Mouse (Mus musculus) left cerebral cortex, adult 9 months (tissue): ENCODE measurements around the gene Cox10.

Experiments
- DNase-seq, 2 experiments: peaks; one replicate each; pipeline ENCODE4 v3.0.0; 2022; ENCODE audit warnings: low spot score in 2 of 2

The Cox10 gene

GRCm38 (mm10) chr11:64000200-64000794 lies 79.0 kb downstream of the Cox10 start:
- no peak for DNase-seq

DNA sequence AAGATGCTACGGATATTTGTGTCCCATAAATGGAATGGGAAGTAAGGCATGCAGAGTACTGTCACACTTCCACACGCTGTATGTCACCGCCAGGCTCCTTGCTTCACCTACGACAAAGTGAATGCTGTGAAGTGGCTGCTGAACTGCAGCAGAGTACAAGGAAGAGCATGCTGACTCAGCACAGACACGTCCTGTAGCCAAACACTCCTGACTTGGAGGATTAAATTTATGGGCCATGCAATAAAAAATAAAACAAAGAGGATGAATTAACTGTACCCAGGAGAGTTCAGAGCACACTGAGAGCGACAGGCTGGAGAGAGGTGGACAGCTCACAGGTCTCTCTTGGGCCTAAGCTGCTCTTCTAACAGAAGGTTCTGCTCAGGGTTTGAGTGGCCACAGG lies 79.8 kb downstream of the Cox10 start:
- DNase-seq, result no peak

GRCm38 (mm10) chr11:63991958-63992357 lies 87.3 kb downstream of the Cox10 start:
- no peak for DNase-seq

GRCm38 (mm10) chr11:63990759-63991158 lies 88.5 kb downstream of the Cox10 start:
- DNase-seq, result no peak

- no peak for DNase-seq
Measured at GRCm38 (mm10) chr11:63990311-63990710, 89.0 kb downstream of the Cox10 start.

- no peak for DNase-seq
Measured at GRCm38 (mm10) chr11:63988991-63989860, 90.0 kb downstream of the Cox10 start.

DNA sequence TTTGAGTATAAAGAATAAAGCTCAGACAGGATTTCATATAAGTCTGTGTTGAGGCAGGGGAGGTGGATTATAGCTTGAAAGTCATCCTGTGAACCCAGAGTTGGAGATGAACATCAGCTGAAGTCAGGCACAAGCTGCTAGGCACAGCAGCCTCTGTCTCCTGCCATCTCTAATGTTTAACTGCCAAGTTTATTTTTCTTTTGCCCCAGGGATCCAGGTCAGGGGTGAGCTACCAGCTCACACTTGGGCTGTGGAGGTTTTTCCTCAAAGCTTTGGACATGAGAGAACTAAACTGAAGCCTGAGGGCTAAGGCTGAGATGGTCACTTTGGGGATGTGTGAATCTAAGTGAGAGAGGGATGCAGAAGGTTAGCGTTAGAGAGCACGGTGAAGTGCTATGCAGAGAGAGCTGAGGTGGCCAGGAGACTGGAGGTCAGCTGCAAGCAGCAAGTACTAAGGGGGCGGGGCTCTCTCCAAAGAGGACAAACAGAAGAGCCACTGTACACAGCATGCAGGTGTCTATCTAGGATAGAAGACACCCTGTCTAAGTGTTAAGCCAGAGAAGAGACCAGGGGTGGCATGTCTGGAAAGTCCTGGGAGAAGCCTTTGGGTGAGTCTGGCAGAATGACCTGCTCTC lies 91.1 kb downstream of the Cox10 start:
- no peak for DNase-seq

GRCm38 (mm10) chr11:63986710-63987109 lies 92.6 kb downstream of the Cox10 start:
- no peak for DNase-seq

- DNase-seq, result no peak
Measured at GRCm38 (mm10) chr11:63985481-63985880, 93.8 kb downstream of the Cox10 start.

DNA sequence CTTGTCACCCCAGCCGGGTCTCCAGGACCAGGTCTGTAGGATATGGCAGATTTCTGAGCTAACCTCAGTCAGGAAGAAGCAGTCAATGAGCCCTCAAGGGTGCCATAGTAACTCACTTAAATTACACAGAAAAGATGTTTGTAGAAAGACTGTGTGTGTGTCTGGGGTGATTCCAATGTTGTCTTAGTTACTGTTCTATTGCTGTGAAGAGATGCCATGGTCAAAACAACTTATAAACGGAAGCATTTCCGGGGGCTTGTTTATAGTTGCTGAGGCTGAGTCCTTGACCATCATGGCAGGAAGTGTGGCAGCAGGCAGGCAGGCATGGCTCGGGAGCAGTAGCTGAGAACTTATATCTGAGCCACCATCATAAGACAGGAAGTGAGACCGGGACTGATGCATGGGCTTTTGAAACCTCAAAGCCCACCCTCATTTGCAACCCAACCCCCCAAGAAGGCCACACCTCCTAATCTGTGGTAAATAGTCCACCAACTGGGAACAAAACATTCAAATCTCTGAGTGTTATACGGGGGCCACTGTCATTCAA lies 94.6 kb downstream of the Cox10 start:
- no peak for DNase-seq

DNA sequence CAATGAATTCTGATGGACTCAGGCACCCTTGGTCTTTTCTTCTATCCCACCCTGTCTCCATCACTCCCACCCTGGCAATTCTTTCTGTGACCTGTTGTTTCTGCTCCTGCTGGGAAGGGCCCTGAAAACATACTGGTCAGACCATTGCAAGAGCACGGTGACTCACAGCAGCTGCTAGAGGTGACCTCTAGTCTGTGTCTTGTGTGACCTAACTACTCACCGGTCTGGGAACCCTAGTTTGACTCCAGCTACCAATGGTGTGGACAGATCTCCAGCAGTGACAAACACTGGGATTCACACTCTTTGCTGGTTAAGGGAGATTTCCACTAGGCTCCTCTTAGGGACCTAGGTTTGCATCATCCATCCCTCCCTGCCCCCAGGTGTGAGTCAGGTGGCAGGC lies 101.5 kb downstream of the Cox10 start:
- no peak for DNase-seq

DNA sequence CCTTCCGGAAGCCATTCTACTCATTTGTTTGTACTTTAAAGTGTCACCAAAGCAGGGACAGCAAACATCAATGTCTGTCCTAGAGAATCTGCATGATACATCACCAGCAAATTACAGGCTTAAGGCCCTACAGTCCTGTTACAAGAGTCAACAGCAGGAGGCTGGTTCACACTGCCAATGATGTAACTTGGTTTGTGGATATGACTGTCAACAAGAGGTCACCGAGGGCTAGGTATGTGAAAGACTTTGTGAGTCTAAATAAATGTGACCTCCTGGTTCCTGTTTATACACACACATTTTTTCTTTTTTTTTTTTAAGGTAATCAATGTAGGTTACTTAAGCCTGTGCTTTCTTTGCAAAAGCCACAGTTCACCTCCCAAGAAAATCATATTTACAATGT lies 102.5 kb downstream of the Cox10 start:
- no peak for DNase-seq

DNA sequence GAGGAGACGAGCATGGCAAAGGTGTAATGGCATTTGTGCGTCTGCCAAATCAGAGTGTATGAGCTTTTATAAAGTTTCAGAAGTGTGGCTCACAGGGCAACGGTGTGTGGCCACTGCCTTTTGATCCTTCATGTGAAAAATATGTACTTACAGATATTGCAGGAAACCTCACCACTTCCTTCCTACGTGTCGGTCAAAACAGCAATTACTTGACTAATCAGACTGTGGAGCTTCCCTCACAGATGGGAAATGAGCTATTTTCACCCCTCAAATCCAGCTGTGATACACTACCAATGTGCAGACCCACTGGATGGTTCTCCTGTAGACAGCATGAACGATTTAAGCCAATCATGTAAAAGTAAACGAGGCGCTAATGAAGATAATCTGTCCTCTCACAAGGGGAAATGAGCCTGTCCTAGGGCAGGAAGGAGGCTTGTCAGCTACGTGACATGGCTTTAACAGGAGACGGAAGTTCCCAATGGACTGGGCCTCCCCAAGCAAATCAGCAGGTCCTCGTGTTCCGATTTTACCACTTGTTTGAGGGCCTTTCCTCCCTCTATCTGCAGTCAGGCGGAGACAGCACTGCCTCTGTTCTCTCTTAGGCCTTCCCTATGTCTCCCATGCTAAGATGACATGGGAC lies 103.9 kb downstream of the Cox10 start:
- DNase-seq, result no peak

DNA sequence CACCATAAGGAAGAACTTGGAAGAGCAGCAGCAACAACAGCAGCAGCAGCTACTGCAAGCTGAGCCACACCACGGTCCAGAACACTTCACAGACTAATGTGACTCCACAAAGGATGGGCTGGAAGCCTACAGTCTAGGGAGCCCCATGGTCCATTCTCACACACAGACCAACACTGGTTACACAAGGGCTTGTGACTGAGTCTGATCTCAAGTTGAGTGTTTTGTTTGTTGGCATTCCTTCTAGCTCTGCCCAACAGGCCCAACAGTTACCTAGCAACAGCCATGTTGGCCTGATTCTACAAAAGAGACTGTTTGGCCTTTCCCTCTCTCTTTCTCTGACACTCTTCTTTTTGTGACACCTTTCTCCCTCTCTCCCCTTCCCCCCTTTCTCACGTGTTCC lies 105.3 kb downstream of the Cox10 start:
- no peak for DNase-seq

DNA sequence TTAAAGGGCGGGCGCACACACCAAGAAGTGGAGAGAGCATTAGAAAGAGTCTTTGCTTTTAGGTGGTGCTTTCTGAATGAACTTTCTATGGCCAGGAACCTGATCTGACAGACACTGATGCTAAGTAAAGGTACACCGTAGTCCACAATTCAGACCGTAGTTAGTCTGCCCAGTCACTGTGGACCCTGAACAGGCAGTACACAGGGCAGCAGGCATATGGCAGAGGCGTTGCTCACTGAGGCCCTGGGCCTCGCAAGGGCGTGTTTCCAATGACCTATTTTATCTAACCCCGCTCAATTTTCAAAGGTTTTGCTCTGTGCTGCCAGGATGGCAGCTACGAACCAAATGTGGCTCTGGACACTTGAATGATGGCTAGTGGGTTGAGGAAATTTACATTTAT lies 107.8 kb downstream of the Cox10 start:
- DNase-seq, result no peak

- no peak for DNase-seq
Measured at GRCm38 (mm10) chr11:63970818-63971217, 108.5 kb downstream of the Cox10 start.

DNA sequence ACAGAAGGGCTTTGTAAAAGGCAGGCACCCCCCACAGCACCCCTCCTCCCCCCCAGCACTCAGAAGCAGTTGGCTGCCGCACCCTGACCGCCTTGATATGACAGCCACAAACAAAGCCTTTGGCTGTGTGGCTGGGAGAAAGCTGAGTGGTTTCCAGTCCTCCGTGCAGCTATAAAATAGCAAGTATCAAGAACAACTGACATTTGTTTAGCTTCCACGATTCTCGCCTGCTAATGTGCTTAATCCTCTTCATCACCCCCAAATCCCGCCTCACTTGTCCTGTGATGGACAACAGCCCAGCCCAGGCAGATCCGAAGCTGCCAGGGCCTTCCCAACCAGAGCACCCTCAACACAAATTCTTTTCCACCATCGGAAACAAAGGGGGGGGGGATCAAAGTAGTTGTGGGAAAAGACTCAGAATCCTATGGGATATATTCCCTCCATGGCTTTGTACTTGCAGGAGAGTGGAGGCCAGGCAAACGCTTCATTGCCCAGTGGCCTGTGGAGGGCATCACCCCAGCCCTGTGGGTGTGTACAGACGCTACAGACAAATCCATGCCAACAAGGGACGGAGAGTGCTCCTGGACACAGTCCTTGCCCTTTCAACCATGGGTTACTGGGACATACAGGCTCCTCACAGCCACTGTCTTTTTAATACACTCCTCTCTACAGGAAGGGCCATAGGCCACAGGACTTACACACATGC lies 109.9 kb downstream of the Cox10 start:
- DNase-seq, result peak in 1 of 2 experiments; percentile 8

GRCm38 (mm10) chr11:63968388-63969035 lies 110.8 kb downstream of the Cox10 start:
- DNase-seq, result no peak

- DNase-seq, result no peak
Measured at GRCm38 (mm10) chr11:63967641-63968387, 111.5 kb downstream of the Cox10 start.

DNA sequence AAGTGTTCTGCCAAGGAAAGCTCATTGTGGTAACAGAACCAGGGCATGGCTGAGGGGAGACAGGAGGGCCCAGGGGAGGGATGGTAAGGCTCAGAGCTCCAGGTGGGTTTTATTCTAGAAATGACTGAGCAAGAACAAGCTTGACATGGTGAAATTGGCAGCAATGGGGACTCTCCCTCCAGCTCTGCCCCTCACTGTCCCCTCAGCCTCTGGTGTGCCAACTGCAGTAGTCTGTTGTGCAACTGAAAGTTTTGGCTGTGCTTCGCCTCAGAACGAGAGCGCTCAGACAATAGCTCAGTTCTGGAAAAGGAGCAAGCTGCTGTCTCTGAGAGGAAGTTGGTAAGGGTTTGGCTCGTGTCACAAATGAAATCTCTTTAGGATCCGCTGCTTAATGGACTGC lies 113.8 kb downstream of the Cox10 start:
- DNase-seq, result no peak
